Mouse (Mus musculus): ENCODE measurements around the gene Ak7.

DNA sequence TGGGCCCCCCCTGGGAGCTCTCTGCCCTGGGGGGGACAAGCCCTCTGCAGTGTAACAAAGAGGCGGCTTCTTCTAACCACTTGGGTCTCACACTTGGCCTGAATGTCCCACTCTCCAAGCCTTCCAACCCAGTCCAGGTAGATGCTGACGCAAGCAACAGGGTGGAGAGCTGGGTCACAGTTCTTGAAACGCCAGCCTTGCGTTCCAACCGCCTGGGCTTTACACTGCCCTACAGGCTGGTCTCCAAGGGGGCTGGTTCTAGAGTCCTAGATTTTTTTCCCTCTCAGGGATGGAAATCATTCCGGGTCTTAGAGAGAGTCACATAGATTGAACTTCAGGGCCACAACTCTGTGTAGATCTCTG, 30.1 kb downstream of the Ak7 start:
- TF ChIP-seq CTCF (IDR thresholded peaks at IDR 0.05; ENCODE audit: low read depth) (no peak), EP300 (IDR thresholded peaks at IDR 0.05; ENCODE audit: low read depth) (no peak)

Measured in liver, postnatal 0 days (tissue).